Mouse (Mus musculus): Measurements from ENCODE around the gene Maco1. TPM values are rescaled to one million over a fixed set of nuclear protein-coding genes. Genes with fewer than 3 reads are reported as not detected.

The Maco1 gene
- polyA plus RNA-seq, 1 experiment from 2014 or later, result 20.8 TPM

DNA sequence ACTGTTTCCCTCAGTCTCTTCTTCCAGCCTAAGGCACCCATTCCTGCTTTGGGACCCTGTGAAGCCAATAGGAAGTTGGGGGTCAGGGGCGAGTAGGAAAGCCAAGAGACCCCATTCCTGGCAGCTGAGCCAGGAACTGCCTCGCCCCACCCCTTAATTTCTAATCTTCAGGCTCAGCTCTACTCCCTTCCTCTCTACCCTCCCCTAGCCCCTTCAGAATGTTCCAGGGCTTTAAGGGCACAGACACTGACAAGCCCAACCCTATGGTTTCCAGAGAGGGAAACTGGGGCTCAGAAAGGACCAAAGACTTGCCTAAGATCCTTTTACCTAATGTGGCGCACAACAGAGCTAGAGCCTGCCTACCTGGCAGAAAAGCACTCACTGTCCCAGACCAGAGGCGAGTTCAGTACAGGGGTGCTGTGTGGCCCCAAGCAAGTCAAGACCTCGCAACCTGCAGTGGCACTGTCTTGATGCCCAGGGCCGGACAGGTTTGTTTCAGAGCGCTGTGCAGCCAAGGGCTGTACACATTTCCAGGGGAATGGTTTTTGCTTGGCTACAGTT lies 16.8 kb upstream of the Maco1 start:
- Histone ChIP-seq H3K4me3 (ENCODE audit: low read depth, low read length) (no peak overlapping the region), H3K4me2 (replicated peaks; ENCODE audit: low read depth) (peak overlapping the region; percentile 29), H3K27ac (replicated peaks) (no peak overlapping the region), H3K9ac (ENCODE audit: low read length) (peak overlapping the region; percentile 43; the same call in 1 of the 2 replicates), H3K9me3 (ENCODE audit: control insufficient read depth, low read length) (no peaks in the 10 kb centered on the region), H3K36me3 (ENCODE audit: control insufficient read depth, insufficient read depth, low read length) (no peaks in the 10 kb centered on the region), H3K4me1 (replicated peaks; ENCODE audit: control insufficient read depth, insufficient read depth) (no peaks in the 10 kb centered on the region; the same call in 1 of the 2 replicates), H3K27me3 (ENCODE audit: control insufficient read depth, insufficient read depth, low read length) (no peaks in the 10 kb centered on the region)
- no peak for TF ChIP-seq CTCF (IDR thresholded peaks at IDR 0.05; ENCODE audit: low read depth)
- TF ChIP-seq EP300 (optimal IDR thresholded peaks at IDR 0.05), result no peak
- DNase-seq (ENCODE audit: low spot score) (no peak), ATAC-seq (ENCODE audit: low FRiP score, low TSS enrichment) (no peak)
- WGBS, result 49% methylated on average over 7 of the region's 7 CpGs

DNA sequence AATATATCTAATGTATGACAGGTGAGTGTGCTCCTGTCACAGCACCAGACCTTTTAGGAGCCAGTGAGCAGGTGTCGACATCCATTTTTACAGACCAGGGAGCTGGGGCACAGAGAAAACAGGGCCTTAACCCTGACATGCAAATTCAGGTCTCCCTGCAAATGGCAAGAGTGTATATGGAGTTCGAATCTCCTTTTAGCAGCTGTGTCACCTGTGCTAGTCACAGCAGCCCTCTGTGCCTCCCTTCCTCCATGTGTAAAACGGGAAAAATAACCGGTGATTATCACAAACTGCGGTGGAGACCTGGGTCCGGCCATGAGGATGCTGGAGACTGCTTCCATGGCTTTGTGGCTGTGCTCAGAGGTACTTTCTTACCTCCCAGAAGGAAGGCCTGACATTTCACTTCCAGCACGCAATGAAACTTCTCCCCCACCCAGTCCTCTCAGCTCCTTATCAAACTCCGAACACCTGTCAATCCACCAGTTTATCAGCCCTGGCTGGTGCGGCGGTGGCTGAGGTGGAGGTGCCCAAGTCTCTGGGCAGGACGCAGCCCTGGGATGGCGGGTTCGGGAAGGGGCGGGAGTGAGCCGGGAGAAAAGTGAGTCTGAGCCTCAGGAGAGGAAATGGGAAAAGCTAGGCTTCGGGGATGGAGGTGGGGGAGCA lies 16.1 kb upstream of the Maco1 start:
- peak; percentile 41 for DNase-seq (ENCODE audit: low spot score)
- Histone ChIP-seq H3K4me1 (replicated peaks; ENCODE audit: control insufficient read depth, insufficient read depth) (no peaks in the 10 kb centered on the region; the same call in 1 of the 2 replicates), H3K36me3 (ENCODE audit: control insufficient read depth, insufficient read depth, low read length) (no peaks in the 10 kb centered on the region), H3K27me3 (ENCODE audit: control insufficient read depth, insufficient read depth, low read length) (no peaks in the 10 kb centered on the region), H3K9me3 (ENCODE audit: control insufficient read depth, low read length) (no peaks in the 10 kb centered on the region), H3K4me3 (ENCODE audit: low read depth, low read length) (no peak overlapping the region), H3K27ac (replicated peaks) (no peak overlapping the region), H3K9ac (ENCODE audit: low read length) (peak overlapping the region; percentile 43; the same call in 1 of the 2 replicates), H3K4me2 (replicated peaks; ENCODE audit: low read depth) (peak overlapping the region; percentile 29)
- TF ChIP-seq EP300 (optimal IDR thresholded peaks at IDR 0.05), result no peak
- no peak for TF ChIP-seq CTCF (IDR thresholded peaks at IDR 0.05; ENCODE audit: low read depth)
- 16% methylated on average over 16 of the region's 16 CpGs for WGBS
- 0 out of 2 replicates have a peak, but pooled peaks have one; percentile 39 for ATAC-seq (ENCODE audit: low FRiP score, low TSS enrichment)

- no peak overlapping the region for H3K27ac ChIP-seq (replicated peaks)
- DNase-seq (ENCODE audit: low spot score) (no peak), ATAC-seq (ENCODE audit: low FRiP score, low TSS enrichment) (no peak)
- no peak overlapping the region for H3K4me2 ChIP-seq (replicated peaks; ENCODE audit: low read depth)
- no peak overlapping the region for H3K9ac ChIP-seq (ENCODE audit: low read length)
- TF ChIP-seq EP300 (optimal IDR thresholded peaks at IDR 0.05) (no peak), CTCF (IDR thresholded peaks at IDR 0.05; ENCODE audit: low read depth) (no peak)
- no peaks in the 10 kb centered on the region; the same call in 1 of the 2 replicates for H3K4me1 ChIP-seq (replicated peaks; ENCODE audit: control insufficient read depth, insufficient read depth)
- WGBS, result 42% methylated on average over 8 of the region's 9 CpGs
- H3K36me3 ChIP-seq (ENCODE audit: control insufficient read depth, insufficient read depth, low read length), result no peaks in the 10 kb centered on the region
- no peaks in the 10 kb centered on the region for H3K27me3 ChIP-seq (ENCODE audit: control insufficient read depth, insufficient read depth, low read length)
- H3K9me3 ChIP-seq (ENCODE audit: control insufficient read depth, low read length), result no peaks in the 10 kb centered on the region
- H3K4me3 ChIP-seq (ENCODE audit: low read depth, low read length), result no peak overlapping the region
Observed at GRCm38 (mm10) chr4:134868490-134868889, 15.3 kb upstream of the Maco1 start.

- no peak for ATAC-seq (ENCODE audit: low FRiP score, low TSS enrichment)
- WGBS, result 86% methylated on average over 10 of the region's 10 CpGs
- Histone ChIP-seq H3K36me3 (ENCODE audit: control insufficient read depth, insufficient read depth, low read length) (no peaks in the 10 kb centered on the region), H3K4me2 (replicated peaks; ENCODE audit: low read depth) (no peak overlapping the region), H3K27me3 (ENCODE audit: control insufficient read depth, insufficient read depth, low read length) (no peaks in the 10 kb centered on the region), H3K4me1 (replicated peaks; ENCODE audit: control insufficient read depth, insufficient read depth) (no peaks in the 10 kb centered on the region; the same call in 1 of the 2 replicates), H3K27ac (replicated peaks) (no peak overlapping the region), H3K4me3 (ENCODE audit: low read depth, low read length) (no peak overlapping the region), H3K9ac (ENCODE audit: low read length) (no peak overlapping the region), H3K9me3 (ENCODE audit: control insufficient read depth, low read length) (no peaks in the 10 kb centered on the region)
- TF ChIP-seq CTCF (IDR thresholded peaks at IDR 0.05; ENCODE audit: low read depth) (no peak), EP300 (optimal IDR thresholded peaks at IDR 0.05) (no peak)
- no peak for DNase-seq (ENCODE audit: low spot score)
Observed at GRCm38 (mm10) chr4:134868065-134868464, 14.9 kb upstream of the Maco1 start.

DNA sequence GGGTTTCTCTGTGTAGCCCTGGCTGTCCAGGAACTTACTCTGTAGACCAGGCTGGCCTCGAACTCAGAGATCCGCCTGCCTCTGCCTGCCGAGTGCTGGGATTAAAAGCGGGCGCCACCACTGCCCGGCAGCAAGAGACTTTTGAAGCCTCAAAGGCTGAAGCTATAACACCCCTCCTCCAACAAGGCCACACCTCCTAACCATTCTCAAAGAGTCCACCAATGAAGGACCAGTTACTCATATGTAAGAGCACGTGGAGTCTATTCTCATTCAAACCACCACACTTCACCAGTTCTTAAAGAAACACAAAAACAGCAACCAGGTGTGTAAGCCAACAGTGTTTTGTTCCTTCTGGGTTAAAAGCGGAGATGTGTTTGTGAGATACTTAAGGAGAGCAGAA lies 14.5 kb upstream of the Maco1 start:
- DNase-seq (ENCODE audit: low spot score) (no peak), ATAC-seq (ENCODE audit: low FRiP score, low TSS enrichment) (no peak)
- Histone ChIP-seq H3K27me3 (ENCODE audit: control insufficient read depth, insufficient read depth, low read length) (no peaks in the 10 kb centered on the region), H3K27ac (replicated peaks) (no peak overlapping the region), H3K9me3 (ENCODE audit: control insufficient read depth, low read length) (no peaks in the 10 kb centered on the region), H3K4me2 (replicated peaks; ENCODE audit: low read depth) (no peak overlapping the region), H3K4me1 (replicated peaks; ENCODE audit: control insufficient read depth, insufficient read depth) (no peaks in the 10 kb centered on the region; the same call in 1 of the 2 replicates), H3K36me3 (ENCODE audit: control insufficient read depth, insufficient read depth, low read length) (no peaks in the 10 kb centered on the region), H3K9ac (ENCODE audit: low read length) (no peak overlapping the region), H3K4me3 (ENCODE audit: low read depth, low read length) (no peak overlapping the region)
- TF ChIP-seq EP300 (optimal IDR thresholded peaks at IDR 0.05) (no peak), CTCF (IDR thresholded peaks at IDR 0.05; ENCODE audit: low read depth) (no peak)
- whole genome bisulfite sequencing, result 80% methylated on average over 8 of the region's 8 CpGs

- no peak overlapping the region for H3K4me2 ChIP-seq (replicated peaks; ENCODE audit: low read depth)
- H3K27me3 ChIP-seq (ENCODE audit: control insufficient read depth, insufficient read depth, low read length), result no peaks in the 10 kb centered on the region
- H3K9ac ChIP-seq (ENCODE audit: low read length), result no peak overlapping the region
- no peak for TF ChIP-seq EP300 (optimal IDR thresholded peaks at IDR 0.05)
- no peak for TF ChIP-seq CTCF (IDR thresholded peaks at IDR 0.05; ENCODE audit: low read depth)
- 88% methylated on average over 8 of the region's 8 CpGs for WGBS
- no peaks in the 10 kb centered on the region; the same call in 1 of the 2 replicates for H3K4me1 ChIP-seq (replicated peaks; ENCODE audit: control insufficient read depth, insufficient read depth)
- no peak for ATAC-seq (ENCODE audit: low FRiP score, low TSS enrichment)
- no peaks in the 10 kb centered on the region for H3K9me3 ChIP-seq (ENCODE audit: control insufficient read depth, low read length)
- no peak for DNase-seq (ENCODE audit: low spot score)
- H3K4me3 ChIP-seq (ENCODE audit: low read depth, low read length), result no peak overlapping the region
- no peaks in the 10 kb centered on the region for H3K36me3 ChIP-seq (ENCODE audit: control insufficient read depth, insufficient read depth, low read length)
- no peak overlapping the region for H3K27ac ChIP-seq (replicated peaks)
Observed at GRCm38 (mm10) chr4:134867213-134867612, 14.1 kb upstream of the Maco1 start.
